Mouse (Mus musculus) thymus, postnatal 25 days (tissue): Measurements from ENCODE around the gene Hist1h3e.

Experiments
- DNase-seq: peaks from one replicate; pipeline ENCODE4 v3.0.0; 2022

Gene Hist1h3e

GRCm38 (mm10) chr13:23515826-23516620 lies 46.1 kb downstream of the Hist1h3e start:
- DNase-seq = no peak

GRCm38 (mm10) chr13:23515281-23515680 lies 46.9 kb downstream of the Hist1h3e start:
- DNase-seq = no peak

- DNase-seq = no peak
Measured at GRCm38 (mm10) chr13:23513517-23513916, 48.7 kb downstream of the Hist1h3e start.
